Mouse (Mus musculus): ENCODE results near the gene Tmem176a. TPM values are rescaled to one million over a fixed set of nuclear protein-coding genes. Genes with fewer than 3 reads are reported as not detected.
"Not testable (repeated sequence)": the region's sequence is repeated elsewhere in the genome, so short reads cannot be mapped to it uniquely, and the experiment has no call there.

Tmem176a gene
- total RNA-seq (2021): 1 to 10 TPM; 3.3 to 3.9 TPM
- long read RNA-seq, experiment 1, partial matches to known transcripts: 0 of 3 reads
- long read RNA-seq, experiment 1, other reads (novel, unspliced or antisense): 0 of 3 reads
- long read RNA-seq, experiment 2, transcript Tmem176a-201 (7 exons, 1,540 nt): major isoform, 8 of 9 reads
- long read RNA-seq, experiment 2, partial matches to known transcripts: 1 of 9 reads
- long read RNA-seq, experiment 2, other reads (novel, unspliced or antisense): 0 of 9 reads

- peak; percentile 19 for DNase-seq (ENCODE audit: low spot score)
Measured at GRCm38 (mm10) chr6:48840371-48840969, at the start of gene Tmem176a. Gene Tmem176a (plus strand): TSS chr6:48840919.

GRCm38 (mm10) chr6:48801897-48802296, 38.8 kb upstream of the Tmem176a start:
- no peak for DNase-seq (ENCODE audit: low spot score)

GRCm38 (mm10) chr6:48803406-48804051, 37.2 kb upstream of the Tmem176a start:
- DNase-seq (ENCODE audit: low spot score): no peak

GRCm38 (mm10) chr6:48804346-48804745, 36.4 kb upstream of the Tmem176a start:
- no peak for DNase-seq (ENCODE audit: low spot score)

GRCm38 (mm10) chr6:48806746-48807145, 34.0 kb upstream of the Tmem176a start:
- DNase-seq (ENCODE audit: low spot score): no peak

GRCm38 (mm10) chr6:48809494-48810219, 31.1 kb upstream of the Tmem176a start:
- no peak for DNase-seq (ENCODE audit: low spot score)

- DNase-seq (ENCODE audit: low spot score): no peak
Measured at GRCm38 (mm10) chr6:48815013-48815412, 25.7 kb upstream of the Tmem176a start.

- peak; percentile 71 for DNase-seq (ENCODE audit: low spot score)
Measured at GRCm38 (mm10) chr6:48817815-48818214, 22.9 kb upstream of the Tmem176a start.

GRCm38 (mm10) chr6:48821991-48822785, 18.5 kb upstream of the Tmem176a start:
- not testable (repeated sequence) for DNase-seq (ENCODE audit: low spot score)

- DNase-seq (ENCODE audit: low spot score): peak; percentile 16
Measured at GRCm38 (mm10) chr6:48825016-48825415, 15.7 kb upstream of the Tmem176a start.

GRCm38 (mm10) chr6:48828976-48829375, 11.7 kb upstream of the Tmem176a start:
- no peak for DNase-seq (ENCODE audit: low spot score)

GRCm38 (mm10) chr6:48829651-48830050, 11.1 kb upstream of the Tmem176a start:
- DNase-seq (ENCODE audit: low spot score): no peak

GRCm38 (mm10) chr6:48830241-48830640, 10.5 kb upstream of the Tmem176a start:
- DNase-seq (ENCODE audit: low spot score): no peak

GRCm38 (mm10) chr6:48831141-48831540, 9.6 kb upstream of the Tmem176a start:
- DNase-seq (ENCODE audit: low spot score): no peak

GRCm38 (mm10) chr6:48832426-48832825, 8.3 kb upstream of the Tmem176a start:
- no peak for DNase-seq (ENCODE audit: low spot score)

- DNase-seq (ENCODE audit: low spot score): no peak
Measured at GRCm38 (mm10) chr6:48833515-48833914, 7.2 kb upstream of the Tmem176a start.

- DNase-seq (ENCODE audit: low spot score): no peak
Measured at GRCm38 (mm10) chr6:48835241-48835640, 5.5 kb upstream of the Tmem176a start.

GRCm38 (mm10) chr6:48836146-48836545, 4.6 kb upstream of the Tmem176a start:
- DNase-seq (ENCODE audit: low spot score): no peak

- no peak for DNase-seq (ENCODE audit: low spot score)
Measured at GRCm38 (mm10) chr6:48837516-48837915, 3.2 kb upstream of the Tmem176a start.

GRCm38 (mm10) chr6:48838321-48839080, 2.2 kb upstream of the Tmem176a start:
- DNase-seq (ENCODE audit: low spot score): no peak
